Mouse (Mus musculus) forebrain, embryonic 10.5 days (tissue): ENCODE results near the gene Ttc22. TPM values are rescaled to one million over a fixed set of nuclear protein-coding genes. Genes with fewer than 3 reads are reported as not detected.

Experiments
- DNase-seq: peaks from one replicate; pipeline ENCODE4 v3.0.0-alpha.2; 2017; ENCODE audit warnings: low spot score; ENCODE audit errors: extremely low spot score
- H3K27ac ChIP-seq: fragments of 300-500 bp; sonication (generic); 2 replicates; pipeline ENCODE4 v1.5.1; 2016; ENCODE audit warnings: mild to moderate bottlenecking
- H3K27me3 ChIP-seq: fragments of 300-500 bp; sonication (generic); 2 replicates; pipeline ENCODE4 v1.6.1; 2016; ENCODE audit warnings: mild to moderate bottlenecking; ENCODE audit not compliant: poor library complexity, severe bottlenecking
- H3K36me3 ChIP-seq: fragments of 300-500 bp; sonication (generic); replicated peaks from 2 replicates; pipeline ENCODE4 v1.6.1; 2016; ENCODE audit warnings: mild to moderate bottlenecking, moderate library complexity
- H3K4me1 ChIP-seq: fragments of 300-500 bp; sonication (generic); 2 replicates; pipeline ENCODE4 v1.6.1; 2016
- H3K4me3 ChIP-seq: fragments of 300-500 bp; sonication (generic); 2 replicates; pipeline ENCODE4 v1.5.1; 2016; ENCODE audit warnings: mild to moderate bottlenecking, moderate library complexity
- H3K9me3 ChIP-seq: fragments of 300-500 bp; sonication (generic); 2 replicates; pipeline ENCODE4 v1.6.1; 2016; ENCODE audit warnings: mild to moderate bottlenecking, moderate library complexity
- WGBS: fragments of 180-500 bp; shearing (Covaris S2); methylation state at CpG from one replicate; pipeline ENCODE4 v1.1.7; 2016; 5-methylcytosine and 5-hydroxymethylcytosine counted together
- polyA plus RNA-seq: library from polyadenylated mRNA; unstranded; fragments of >200 nt; fragmentation: Nextera tagmentation; extraction: Ambion mirVana; gene quantifications from 2 replicates; pipeline ENCODE4 v1.2.1, GENCODE M21; 2016

Ttc22 gene
- not detected in 2 replicates for polyA plus RNA-seq

DNA sequence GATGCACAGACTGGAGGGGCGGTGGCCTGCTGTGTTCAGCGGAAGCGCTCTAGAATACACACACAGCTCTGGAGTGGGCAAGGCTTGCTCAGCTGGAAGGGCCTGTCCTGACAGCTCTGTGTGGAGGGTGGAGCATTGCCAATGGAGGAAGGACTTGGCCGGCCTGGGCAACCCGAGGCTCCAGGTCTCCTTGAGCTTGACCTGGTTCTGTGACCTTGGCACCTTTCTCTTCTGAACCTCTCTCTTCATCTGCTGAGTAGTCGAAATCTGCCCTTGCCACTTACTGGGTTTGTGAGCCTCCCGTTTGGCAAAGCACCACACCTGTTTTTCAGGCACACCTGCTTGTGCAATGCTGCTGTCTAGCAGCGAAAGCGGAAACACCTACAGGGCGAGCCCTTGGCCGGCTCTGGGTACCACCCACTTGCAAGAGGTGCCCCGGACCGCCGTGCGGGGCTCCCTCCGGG lies at the start of gene Ttc22:
Gene Ttc22 (plus strand): TSS at position 403 of the 464 bp plus-strand sequence.
- Histone ChIP-seq H3K4me3 (no peak within 1 kb of the TSS), H3K27me3 (peaks cover 75% of the 10 kb centered on the region), H3K4me1 (peaks cover 27% of the 10 kb centered on the region), H3K27ac (no peak within 1 kb of the TSS), H3K36me3 (no peaks in the 10 kb centered on the region), H3K9me3 (no peaks in the 10 kb centered on the region)
- 30% methylated on average over 16 of the region's 16 CpGs for WGBS
- DNase-seq = no peak

DNA sequence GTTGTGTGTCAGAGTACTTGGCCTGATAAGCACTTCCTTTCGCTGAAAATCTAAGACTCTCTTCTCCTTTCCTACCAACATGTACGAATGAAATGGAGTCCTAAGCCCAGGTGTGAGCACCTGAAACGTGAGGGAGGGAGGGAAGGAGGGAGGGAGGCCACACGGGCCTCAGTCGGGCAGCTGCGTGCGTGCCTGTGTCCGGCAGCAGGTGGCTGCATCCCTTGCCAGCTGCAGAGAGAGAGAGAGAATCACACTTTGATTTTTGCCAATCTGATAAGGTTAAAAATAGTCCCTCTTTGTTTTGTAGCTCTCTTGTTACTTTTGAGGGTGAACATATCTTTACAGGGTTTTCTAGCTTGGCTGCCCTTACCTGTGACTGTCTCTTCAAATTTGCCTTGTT lies 47.2 kb upstream of the Ttc22 start:
- no peaks in the 10 kb centered on the region for H3K9me3 ChIP-seq
- no peaks in the 10 kb centered on the region for H3K4me1 ChIP-seq
- 92% methylated on average over 8 of the region's 8 CpGs for WGBS
- H3K27ac ChIP-seq = no peak overlapping the region
- H3K27me3 ChIP-seq = no peaks in the 10 kb centered on the region
- no peak overlapping the region for H3K4me3 ChIP-seq
- DNase-seq = no peak
- peaks cover 100% of the 10 kb centered on the region for H3K36me3 ChIP-seq

DNA sequence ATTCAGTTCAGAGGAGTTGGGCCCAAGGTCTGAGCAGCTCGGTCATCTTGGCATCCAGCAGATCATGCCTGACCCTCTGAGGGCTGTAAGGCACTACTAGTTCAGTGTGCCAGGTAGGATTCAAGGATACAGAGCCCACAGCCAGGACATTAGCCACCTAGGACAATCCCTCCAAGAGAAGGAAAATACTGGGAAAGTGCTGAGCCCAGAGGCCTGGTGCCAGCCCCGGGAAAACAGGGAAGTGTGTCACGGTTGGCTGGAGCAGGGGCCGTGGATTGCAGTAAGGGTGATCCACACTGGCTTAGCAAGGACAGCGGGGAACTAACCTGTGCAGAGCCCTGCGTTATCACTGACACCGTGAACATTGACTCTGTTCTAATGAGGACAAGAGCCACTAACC lies 44.7 kb upstream of the Ttc22 start:
- Histone ChIP-seq H3K27ac (no peak overlapping the region), H3K27me3 (no peaks in the 10 kb centered on the region), H3K9me3 (no peaks in the 10 kb centered on the region), H3K4me1 (no peaks in the 10 kb centered on the region), H3K4me3 (no peak overlapping the region), H3K36me3 (peaks cover 100% of the 10 kb centered on the region)
- 88% methylated on average over 7 of the region's 7 CpGs for WGBS
- no peak for DNase-seq

DNA sequence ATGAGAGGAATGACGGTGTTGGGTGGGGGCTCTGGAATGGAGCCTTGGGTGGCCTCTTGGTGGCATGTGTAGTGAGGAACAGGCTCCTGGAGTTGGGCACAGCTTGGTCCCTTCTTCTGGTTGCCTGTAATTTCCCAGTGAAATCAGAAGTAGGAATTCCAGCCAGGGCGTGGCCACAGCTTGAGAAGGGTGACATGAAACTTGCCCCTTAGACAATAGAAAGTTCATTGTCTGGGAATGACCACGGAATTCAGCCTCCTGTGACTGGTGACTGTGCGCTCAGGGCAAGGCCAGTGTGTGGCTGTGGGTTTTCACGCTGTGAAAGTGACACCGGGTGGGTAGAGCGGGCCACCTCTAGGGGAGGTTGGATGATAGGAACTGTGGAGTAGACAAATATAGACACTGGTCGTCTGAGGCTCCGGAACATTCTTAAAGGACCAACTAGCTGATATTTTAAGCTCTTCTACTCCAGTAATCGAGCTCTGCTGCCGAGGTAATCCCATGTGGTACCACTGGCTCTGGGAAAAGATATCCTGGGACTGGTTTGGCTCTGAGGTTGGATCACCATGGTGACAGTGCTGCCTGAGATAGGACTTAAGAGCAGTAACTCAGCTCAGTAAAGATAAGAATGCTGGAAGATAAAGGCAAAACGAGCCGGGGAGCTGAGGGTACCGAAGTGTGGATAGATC lies 40.9 kb upstream of the Ttc22 start:
- 92% methylated on average over 14 of the region's 14 CpGs for WGBS
- Histone ChIP-seq H3K4me1 (no peaks in the 10 kb centered on the region), H3K9me3 (no peaks in the 10 kb centered on the region), H3K4me3 (no peak overlapping the region), H3K27ac (no peak overlapping the region), H3K27me3 (no peaks in the 10 kb centered on the region), H3K36me3 (peaks cover 100% of the 10 kb centered on the region)
- DNase-seq = no peak

DNA sequence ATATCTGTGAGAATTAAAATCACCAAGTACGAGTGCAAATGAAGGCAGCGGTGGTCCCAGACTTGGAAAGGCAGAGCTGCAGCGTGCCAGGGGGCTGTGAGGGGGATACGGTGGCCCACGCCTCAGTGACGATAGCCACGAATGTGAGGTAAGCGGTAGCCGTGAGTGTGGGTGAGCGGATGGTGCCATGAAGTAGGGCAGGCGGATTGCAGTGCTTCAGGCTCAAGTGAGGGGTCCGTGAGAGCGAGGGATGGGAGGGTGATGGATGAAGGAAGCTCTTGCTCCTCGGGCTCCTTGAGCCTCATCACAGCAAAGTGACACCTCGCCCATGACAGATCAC lies 40.4 kb upstream of the Ttc22 start:
- Histone ChIP-seq H3K4me1 (no peaks in the 10 kb centered on the region), H3K36me3 (peaks cover 100% of the 10 kb centered on the region), H3K27ac (no peak overlapping the region), H3K4me3 (no peak overlapping the region), H3K27me3 (no peaks in the 10 kb centered on the region), H3K9me3 (no peaks in the 10 kb centered on the region)
- DNase-seq = no peak
- WGBS = 97% methylated on average over 15 of the region's 15 CpGs

DNA sequence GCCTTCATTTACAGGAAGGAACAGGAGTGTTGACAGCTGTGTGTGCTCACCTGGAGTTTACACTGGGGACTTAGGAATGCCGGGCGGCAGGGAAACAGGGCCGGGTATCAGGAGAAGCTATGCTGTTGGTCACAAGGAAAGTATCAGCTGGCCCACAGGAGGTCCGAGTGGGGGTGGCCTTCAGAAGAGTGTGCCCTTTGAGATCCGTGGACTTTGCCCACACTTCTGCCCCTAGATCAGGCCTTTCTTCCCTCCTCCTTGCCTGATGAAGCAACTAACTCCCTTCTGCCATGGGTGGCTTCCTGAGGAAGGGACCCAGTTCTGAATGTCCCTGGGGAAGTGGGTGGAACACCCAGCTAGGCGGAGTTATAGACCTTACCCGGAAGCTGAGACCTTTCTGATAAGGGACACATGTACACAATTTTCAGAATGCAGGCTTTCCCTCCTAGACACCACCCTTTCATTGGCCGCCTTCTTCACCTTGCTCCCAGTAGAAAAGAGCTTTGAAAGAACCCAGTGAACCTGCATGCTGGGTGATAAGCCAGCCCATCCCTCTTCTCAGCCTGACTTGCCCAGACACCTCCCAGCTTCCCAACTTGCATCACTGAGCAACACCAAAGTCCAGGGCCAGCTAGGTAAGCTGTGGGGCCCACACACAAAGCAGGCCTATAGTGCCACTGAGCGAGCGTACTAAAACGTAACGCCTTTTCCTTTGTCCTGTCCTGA lies 39.6 kb upstream of the Ttc22 start:
- Histone ChIP-seq H3K27ac (no peak overlapping the region), H3K9me3 (no peaks in the 10 kb centered on the region), H3K4me1 (no peaks in the 10 kb centered on the region), H3K27me3 (no peaks in the 10 kb centered on the region), H3K4me3 (no peak overlapping the region), H3K36me3 (peaks cover 100% of the 10 kb centered on the region)
- no peak for DNase-seq
- 93% methylated on average over 12 of the region's 12 CpGs for WGBS

DNA sequence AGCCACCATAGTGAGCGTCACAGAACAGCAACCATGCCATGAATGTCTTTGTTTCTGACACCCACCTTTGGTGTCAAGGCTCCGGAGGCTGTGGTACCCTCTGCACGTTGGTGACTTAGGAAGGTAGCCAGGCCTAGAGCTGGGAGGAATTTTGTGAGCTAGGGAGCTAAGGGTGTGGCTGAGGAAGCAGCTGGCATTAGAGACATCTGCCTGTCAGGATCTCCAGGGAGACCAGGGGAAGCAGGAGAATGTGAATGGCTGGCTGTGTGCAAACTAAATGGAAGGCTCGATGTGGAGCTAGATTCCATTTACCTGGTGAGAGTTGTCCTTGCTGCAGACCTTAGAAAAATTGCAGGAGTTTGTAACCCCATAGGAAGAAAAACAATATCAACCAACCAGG lies 37.6 kb upstream of the Ttc22 start:
- H3K4me3 ChIP-seq = no peak overlapping the region
- H3K27ac ChIP-seq = no peak overlapping the region
- H3K4me1 ChIP-seq = no peaks in the 10 kb centered on the region
- no peaks in the 10 kb centered on the region for H3K9me3 ChIP-seq
- peaks cover 100% of the 10 kb centered on the region for H3K36me3 ChIP-seq
- no peak for DNase-seq
- H3K27me3 ChIP-seq = no peaks in the 10 kb centered on the region
- 94% methylated on average over 4 of the region's 4 CpGs for WGBS

DNA sequence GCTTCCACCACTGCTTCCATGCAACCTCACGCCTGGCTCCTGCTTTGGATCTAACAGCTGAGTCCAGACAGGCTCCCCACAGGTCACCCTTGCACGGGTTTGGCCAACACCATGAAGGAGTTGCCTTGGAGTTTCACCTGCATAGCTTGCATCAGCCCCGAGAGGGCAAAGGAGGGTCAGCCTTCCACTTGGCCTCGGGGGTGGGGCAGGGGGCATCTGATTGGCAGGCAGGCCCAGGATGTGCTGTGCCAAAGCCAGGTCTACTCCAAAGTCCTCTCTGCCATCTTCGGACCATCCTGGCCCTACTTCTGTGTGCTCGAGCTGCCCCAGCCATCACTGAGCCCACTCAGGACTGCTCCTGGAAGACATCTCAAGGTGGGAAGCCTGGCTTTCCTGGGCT lies 35.2 kb upstream of the Ttc22 start:
- H3K27me3 ChIP-seq = no peaks in the 10 kb centered on the region
- H3K36me3 ChIP-seq = peaks cover 98% of the 10 kb centered on the region
- H3K4me3 ChIP-seq = no peak overlapping the region
- H3K9me3 ChIP-seq = no peaks in the 10 kb centered on the region
- no peak for DNase-seq
- no peak overlapping the region for H3K27ac ChIP-seq
- 91% methylated on average over 6 of the region's 6 CpGs for WGBS
- no peaks in the 10 kb centered on the region for H3K4me1 ChIP-seq

DNA sequence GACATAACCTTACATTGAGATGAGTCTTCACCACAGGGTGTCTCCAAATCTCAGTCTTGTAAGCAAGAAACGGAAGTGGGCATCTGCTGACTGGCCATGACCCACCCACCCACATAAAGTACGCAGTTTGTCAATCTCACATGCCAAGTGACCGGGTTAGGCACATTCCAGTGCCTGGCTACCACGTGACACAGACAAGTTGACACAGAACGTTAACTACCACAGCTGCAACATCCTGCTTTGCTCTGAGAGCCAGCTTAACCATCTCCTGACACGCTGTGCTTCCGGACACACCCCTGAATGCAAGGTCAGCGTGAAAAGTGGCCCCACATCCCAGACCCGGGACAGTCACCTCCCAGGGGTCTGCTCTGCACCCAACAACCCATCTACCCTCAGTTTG lies 32.1 kb upstream of the Ttc22 start:
- Histone ChIP-seq H3K4me3 (no peak overlapping the region), H3K9me3 (no peaks in the 10 kb centered on the region), H3K4me1 (no peaks in the 10 kb centered on the region), H3K27me3 (no peaks in the 10 kb centered on the region), H3K27ac (no peak overlapping the region), H3K36me3 (peaks cover 67% of the 10 kb centered on the region)
- no peak for DNase-seq
- 84% methylated on average over 9 of the region's 9 CpGs for WGBS

DNA sequence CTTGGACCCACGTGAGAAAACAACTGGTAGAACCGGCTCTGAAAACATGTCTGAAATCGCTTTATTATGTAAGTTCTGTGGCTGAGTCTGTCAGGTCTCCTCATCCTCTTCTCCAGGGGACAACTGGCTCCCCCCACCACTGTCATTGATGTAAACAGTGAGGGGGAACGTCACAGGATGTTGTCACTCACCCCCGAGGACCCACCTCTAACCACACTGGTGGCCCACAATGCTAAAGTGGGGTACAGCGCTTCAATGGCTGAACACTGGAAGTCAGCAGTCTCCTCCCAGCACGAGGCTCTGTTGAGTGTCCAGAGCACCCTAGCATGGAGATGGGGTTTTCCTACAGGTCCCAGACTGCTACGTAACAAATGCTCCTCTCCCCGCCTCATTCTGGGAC lies 31.4 kb upstream of the Ttc22 start:
- Histone ChIP-seq H3K27ac (no peak overlapping the region), H3K27me3 (no peaks in the 10 kb centered on the region), H3K4me3 (no peak overlapping the region), H3K4me1 (no peaks in the 10 kb centered on the region), H3K36me3 (peaks cover 60% of the 10 kb centered on the region), H3K9me3 (no peaks in the 10 kb centered on the region)
- no peak for DNase-seq
- WGBS = 87% methylated on average over 9 of the region's 9 CpGs

DNA sequence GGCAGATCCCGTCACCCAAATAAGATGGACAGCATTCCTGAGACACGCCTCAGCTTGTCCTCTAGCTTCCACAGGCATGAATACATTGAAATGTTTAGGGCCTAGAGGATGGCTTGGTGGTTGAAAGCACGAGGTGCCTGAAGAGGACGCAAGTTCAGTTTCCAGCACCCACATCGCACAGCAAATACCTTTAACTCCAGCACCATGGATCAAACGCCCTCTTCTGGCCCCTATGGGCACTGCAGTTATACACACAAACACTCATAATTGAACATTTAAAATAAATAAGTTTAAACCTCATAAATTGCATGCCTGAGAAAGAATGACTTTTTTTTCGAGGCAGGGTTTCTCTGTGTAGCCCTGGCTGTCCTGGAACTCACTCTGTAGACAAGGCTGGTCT lies 28.6 kb upstream of the Ttc22 start:
- Histone ChIP-seq H3K27ac (no peak overlapping the region), H3K36me3 (peaks cover 32% of the 10 kb centered on the region), H3K4me1 (no peaks in the 10 kb centered on the region), H3K4me3 (no peak overlapping the region), H3K27me3 (no peaks in the 10 kb centered on the region), H3K9me3 (no peaks in the 10 kb centered on the region)
- WGBS = 66% methylated on average over 7 of the region's 7 CpGs
- no peak for DNase-seq

DNA sequence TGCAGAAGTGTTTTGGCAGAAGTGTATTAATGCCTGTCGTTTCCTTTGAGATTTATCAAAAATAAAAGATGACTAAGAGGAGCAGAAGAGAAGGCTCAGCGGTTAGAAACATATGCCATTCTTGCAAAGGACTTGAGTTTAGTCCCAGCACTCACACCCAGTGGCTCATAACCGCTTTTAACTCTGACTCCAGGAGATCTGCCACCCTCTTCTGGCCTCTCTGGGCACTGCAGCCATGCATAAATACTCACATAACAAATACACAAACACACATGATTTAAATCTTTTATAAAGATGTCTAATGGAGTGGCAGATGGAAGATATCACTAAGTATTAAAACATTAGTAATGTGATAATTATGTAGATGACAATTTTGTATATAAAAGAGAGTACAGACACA lies 26.0 kb upstream of the Ttc22 start:
- Histone ChIP-seq H3K27ac (no peak overlapping the region), H3K9me3 (no peaks in the 10 kb centered on the region), H3K4me1 (no peaks in the 10 kb centered on the region), H3K36me3 (peaks cover 7% of the 10 kb centered on the region), H3K27me3 (no peaks in the 10 kb centered on the region), H3K4me3 (no peak overlapping the region)
- no peak for DNase-seq
- 59% methylated on average over 3 of the region's 3 CpGs for WGBS

DNA sequence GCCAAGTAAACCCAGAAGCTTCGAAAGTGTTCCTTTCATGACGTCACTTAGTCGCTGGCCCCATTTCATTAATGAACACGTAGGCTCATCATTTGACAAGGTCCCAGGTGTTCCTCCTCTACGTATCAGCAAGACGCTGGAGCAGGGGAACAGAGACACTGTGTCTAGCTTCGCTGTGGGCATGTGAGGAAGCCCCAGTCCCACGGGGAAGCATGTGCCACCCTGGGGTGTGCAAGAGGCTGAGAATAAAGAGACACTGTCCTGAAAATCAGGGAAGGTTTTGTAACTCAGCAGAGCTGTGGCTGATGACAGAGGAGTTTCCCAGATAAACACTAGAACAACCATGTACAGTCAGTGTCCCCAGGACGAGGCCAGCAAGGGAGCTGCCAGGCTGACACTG lies 25.2 kb upstream of the Ttc22 start:
- H3K27ac ChIP-seq = no peak overlapping the region
- no peaks in the 10 kb centered on the region for H3K36me3 ChIP-seq
- H3K4me1 ChIP-seq = no peaks in the 10 kb centered on the region
- H3K4me3 ChIP-seq = no peak overlapping the region
- WGBS = 87% methylated on average over 9 of the region's 9 CpGs
- DNase-seq = no peak
- H3K27me3 ChIP-seq = no peaks in the 10 kb centered on the region
- no peaks in the 10 kb centered on the region for H3K9me3 ChIP-seq
